Mouse (Mus musculus) neural tube, embryonic 14.5 days (tissue): ENCODE measurements around the gene Cdh24. TPM values are rescaled to one million over a fixed set of nuclear protein-coding genes. Genes with fewer than 3 reads are reported as not detected.

Experiments
- ATAC-seq: fragments of 200-750 bp; cut with Nextera tagmentation; 2 replicates; pipeline ENCODE4 v1.8.0; 2017; ENCODE audit warnings: low read depth, mild to moderate bottlenecking, moderate TSS enrichment, moderate library complexity
- H3K27ac ChIP-seq: fragments of 300-500 bp; sonication (generic); 2 replicates; pipeline ENCODE4 v1.5.1; 2014; ENCODE audit warnings: low read depth, mild to moderate bottlenecking, control low read depth, low read length, moderate library complexity, mixed read lengths
- H3K27me3 ChIP-seq: fragments of 300-500 bp; sonication (generic); 2 replicates; pipeline ENCODE4 v1.6.1; 2014; ENCODE audit warnings: low read length; ENCODE audit not compliant: control insufficient read depth, insufficient read depth
- H3K36me3 ChIP-seq: fragments of 300-500 bp; sonication (generic); 2 replicates; pipeline ENCODE4 v1.6.1; 2014; ENCODE audit warnings: low read length, mixed read lengths; ENCODE audit not compliant: control insufficient read depth, insufficient read depth
- H3K4me1 ChIP-seq: fragments of 300-500 bp; sonication (generic); 2 replicates; pipeline ENCODE4 v1.6.1; 2014; ENCODE audit warnings: low read length; ENCODE audit not compliant: control insufficient read depth, insufficient read depth
- H3K4me2 ChIP-seq: fragments of 300-500 bp; sonication (generic); 2 replicates; pipeline ENCODE4 v1.6.1; 2014; ENCODE audit warnings: mild to moderate bottlenecking, low read depth, low read length, control low read depth
- H3K4me3 ChIP-seq: fragments of 300-500 bp; sonication (generic); 2 replicates; pipeline ENCODE4 v1.5.1; 2014; ENCODE audit warnings: low read depth, low read length, control low read depth, mixed read lengths
- H3K9ac ChIP-seq: fragments of 300-500 bp; sonication (generic); replicated peaks from 2 replicates; pipeline ENCODE4 v1.6.1; 2014; ENCODE audit warnings: low read depth, mild to moderate bottlenecking, control low read depth, low read length, mixed read lengths
- H3K9me3 ChIP-seq: fragments of 300-500 bp; sonication (generic); 2 replicates; pipeline ENCODE4 v1.6.1; 2016; ENCODE audit warnings: low read length; ENCODE audit not compliant: control insufficient read depth
- WGBS: fragments of 180-500 bp; shearing (Covaris S2); extraction: QIAGEN DNeasy Blood & Tissue Kit; methylation state at CpG from one replicate; pipeline ENCODE4 v1.1.7; 2014; 5-methylcytosine and 5-hydroxymethylcytosine counted together
- polyA plus RNA-seq: library from polyadenylated mRNA; unstranded; fragments of >200 nt; fragmentation: Nextera tagmentation; extraction: Ambion mirVana; gene quantifications from 2 replicates; pipeline ENCODE4 v1.2.1, GENCODE M21; 2014

The Cdh24 gene
- polyA plus RNA-seq, 1 experiment from 2014 or later: 12.5 TPM

DNA sequence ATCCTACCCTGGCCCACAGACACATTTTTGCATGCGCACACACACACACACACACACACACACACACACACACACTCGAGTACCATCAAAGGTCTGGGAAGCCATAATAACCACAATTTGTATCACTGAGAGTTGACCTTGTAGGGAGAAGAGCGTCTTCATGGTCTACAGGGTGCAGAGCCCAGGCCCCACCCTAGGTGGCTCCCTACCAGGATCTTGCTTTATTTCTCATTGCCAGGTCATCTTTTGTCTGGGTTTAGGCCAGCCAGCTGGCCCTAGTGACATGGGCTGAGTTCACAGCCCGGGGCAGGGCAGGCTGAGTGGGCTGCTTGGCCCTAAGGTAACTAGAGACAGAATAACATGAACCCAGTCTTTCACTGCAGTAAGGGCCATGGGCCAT is 7.0 kb downstream of the Cdh24 start:
- Histone ChIP-seq H3K36me3 (peaks cover 31% of the 10 kb centered on the region), H3K27me3 (no peaks in the 10 kb centered on the region), H3K4me1 (peaks cover 4% of the 10 kb centered on the region), H3K4me2 (no peak overlapping the region), H3K4me3 (no peak overlapping the region), H3K9ac (no peak overlapping the region), H3K27ac (no peak overlapping the region), H3K9me3 (no peaks in the 10 kb centered on the region)
- WGBS: 86% methylated on average over 4 of the region's 4 CpGs
- no peak for ATAC-seq

- no peak overlapping the region for H3K4me3 ChIP-seq
- H3K4me1 ChIP-seq: no peaks in the 10 kb centered on the region
- 94% methylated on average over 34 of the region's 37 CpGs for WGBS
- H3K27me3 ChIP-seq: no peaks in the 10 kb centered on the region
- H3K9ac ChIP-seq: no peak overlapping the region
- no peaks in the 10 kb centered on the region for H3K9me3 ChIP-seq
- no peak overlapping the region for H3K4me2 ChIP-seq
- no peak overlapping the region for H3K27ac ChIP-seq
- no peak for ATAC-seq
- H3K36me3 ChIP-seq: peaks cover 31% of the 10 kb centered on the region
Measured at GRCm38 (mm10) chr14:54632252-54632651, 8.9 kb downstream of the Cdh24 start.

GRCm38 (mm10) chr14:54631240-54631599 is 9.9 kb downstream of the Cdh24 start:
- WGBS: 78% methylated on average over 4 of the region's 4 CpGs
- Histone ChIP-seq H3K27me3 (no peaks in the 10 kb centered on the region), H3K9me3 (no peaks in the 10 kb centered on the region), H3K4me1 (no peaks in the 10 kb centered on the region), H3K36me3 (peaks cover 26% of the 10 kb centered on the region), H3K9ac (no peak overlapping the region), H3K4me2 (no peak overlapping the region), H3K4me3 (no peak overlapping the region), H3K27ac (no peak overlapping the region)
- 0 out of 2 replicates have a peak, but pooled peaks have one; percentile 2 for ATAC-seq

- Histone ChIP-seq H3K4me1 (no peaks in the 10 kb centered on the region), H3K9me3 (no peaks in the 10 kb centered on the region), H3K9ac (no peak overlapping the region), H3K27me3 (no peaks in the 10 kb centered on the region), H3K36me3 (peaks cover 26% of the 10 kb centered on the region), H3K4me3 (no peak overlapping the region), H3K4me2 (no peak overlapping the region), H3K27ac (no peak overlapping the region)
- 73% methylated on average over 11 of the region's 11 CpGs for WGBS
- ATAC-seq: peak; percentile 57
Measured at GRCm38 (mm10) chr14:54630583-54631239, 10.5 kb downstream of the Cdh24 start.

- WGBS: 95% methylated on average over 2 of the region's 2 CpGs
- no peaks in the 10 kb centered on the region for H3K27me3 ChIP-seq
- H3K9me3 ChIP-seq: no peaks in the 10 kb centered on the region
- H3K36me3 ChIP-seq: peaks cover 26% of the 10 kb centered on the region
- H3K4me3 ChIP-seq: no peak overlapping the region
- no peak overlapping the region for H3K9ac ChIP-seq
- no peak overlapping the region for H3K4me2 ChIP-seq
- no peak for ATAC-seq
- H3K4me1 ChIP-seq: no peaks in the 10 kb centered on the region
- no peak overlapping the region for H3K27ac ChIP-seq
Measured at GRCm38 (mm10) chr14:54629797-54630196, 11.4 kb downstream of the Cdh24 start.

GRCm38 (mm10) chr14:54628103-54628502 is 13.1 kb downstream of the Cdh24 start:
- Histone ChIP-seq H3K4me2 (no peak overlapping the region), H3K27me3 (no peaks in the 10 kb centered on the region), H3K9me3 (no peaks in the 10 kb centered on the region), H3K4me3 (no peak overlapping the region), H3K36me3 (peaks cover 18% of the 10 kb centered on the region), H3K4me1 (no peaks in the 10 kb centered on the region), H3K9ac (no peak overlapping the region), H3K27ac (no peak overlapping the region)
- no peak for ATAC-seq
- 72% methylated on average over 5 of the region's 5 CpGs for WGBS

GRCm38 (mm10) chr14:54624976-54625375 is 16.2 kb downstream of the Cdh24 start:
- ATAC-seq: no peak
- Histone ChIP-seq H3K9ac (no peak overlapping the region), H3K27me3 (no peaks in the 10 kb centered on the region), H3K27ac (no peak overlapping the region), H3K4me3 (no peak overlapping the region), H3K9me3 (no peaks in the 10 kb centered on the region), H3K36me3 (no peaks in the 10 kb centered on the region), H3K4me2 (no peak overlapping the region), H3K4me1 (no peaks in the 10 kb centered on the region)
- WGBS: 78% methylated on average over 10 of the region's 10 CpGs

DNA sequence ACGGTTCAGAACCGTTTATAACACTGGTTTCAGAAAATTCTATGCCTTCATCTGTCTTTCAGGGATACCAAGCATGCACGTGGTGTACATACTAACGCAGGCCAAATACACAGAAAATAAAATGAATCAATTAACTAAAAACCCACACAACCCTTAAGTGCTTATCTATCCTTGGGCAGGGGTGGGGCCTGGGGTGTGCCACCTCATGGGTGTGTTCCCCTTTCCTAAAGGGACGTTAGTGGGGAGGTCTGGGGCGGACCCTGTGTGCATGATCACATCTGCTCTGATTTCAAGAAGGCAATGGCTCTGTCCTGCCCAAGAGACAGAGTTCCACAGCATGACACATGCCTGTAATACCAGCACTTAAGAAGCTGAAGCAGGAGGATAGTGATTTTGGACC is 17.8 kb downstream of the Cdh24 start:
- no peaks in the 10 kb centered on the region for H3K36me3 ChIP-seq
- no peaks in the 10 kb centered on the region for H3K27me3 ChIP-seq
- H3K9ac ChIP-seq: no peak overlapping the region
- no peak overlapping the region for H3K4me2 ChIP-seq
- H3K27ac ChIP-seq: no peak overlapping the region
- no peaks in the 10 kb centered on the region for H3K4me1 ChIP-seq
- 86% methylated on average over 6 of the region's 6 CpGs for WGBS
- H3K4me3 ChIP-seq: no peak overlapping the region
- no peak for ATAC-seq
- no peaks in the 10 kb centered on the region for H3K9me3 ChIP-seq

DNA sequence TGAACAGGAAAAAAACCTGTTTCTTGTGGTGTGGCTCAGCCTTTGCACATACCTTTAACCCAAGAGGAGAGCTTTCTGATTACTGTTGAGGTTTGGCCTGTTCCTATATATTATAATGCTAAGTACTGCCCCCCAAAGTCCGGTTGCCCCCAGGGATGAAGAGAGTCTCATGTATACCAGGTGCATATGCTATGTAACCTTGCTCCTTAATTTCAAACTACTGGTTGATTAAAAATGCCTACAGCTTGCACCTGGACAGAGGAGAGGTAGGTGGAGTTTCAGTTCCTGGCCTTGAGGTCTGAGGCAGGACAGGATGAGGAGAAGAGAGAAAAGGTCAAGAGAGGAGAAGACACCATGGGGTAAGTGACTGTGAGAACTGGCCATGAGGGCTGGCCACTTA is 20.0 kb downstream of the Cdh24 start, which contains the start of gene Psmb11:
Psmb11 (plus strand) TSS at position 301 of the 400 bp plus-strand sequence.
- Histone ChIP-seq H3K4me1 (peaks cover 7% of the 10 kb centered on the region; the same call in 1 of the 2 replicates), H3K36me3 (no peaks in the 10 kb centered on the region), H3K9me3 (no peaks in the 10 kb centered on the region), H3K27me3 (no peaks in the 10 kb centered on the region), H3K4me2 (no peak within 1 kb of the TSS), H3K9ac (no peak within 1 kb of the TSS), H3K4me3 (no peak within 1 kb of the TSS), H3K27ac (no peak within 1 kb of the TSS)
- 92% methylated on average over 1 of the region's 1 CpGs for WGBS
- no peak for ATAC-seq
